Mouse (Mus musculus) small intestine, adult 2 months (tissue): ENCODE measurements around the gene Armc9. TPM values are rescaled to one million over a fixed set of nuclear protein-coding genes. Genes with fewer than 3 reads are reported as not detected.

Experiments
- H3K27ac ChIP-seq: fragments of 200-500 bp; 2 replicates; pipeline ENCODE4 v1.5.1; 2012; ENCODE audit warnings: low read depth, low read length, control low read depth, inconsistent platforms; ENCODE audit not compliant: insufficient read depth
- H3K27me3 ChIP-seq: fragments of 200-500 bp; 2 replicates; pipeline ENCODE4 v1.6.1; 2012; ENCODE audit warnings: mild to moderate bottlenecking, moderate library complexity, low read length, inconsistent platforms; ENCODE audit not compliant: control insufficient read depth, insufficient read depth
- H3K36me3 ChIP-seq: fragments of 200-500 bp; 2 replicates; pipeline ENCODE4 v1.6.1; 2012; ENCODE audit warnings: mild to moderate bottlenecking, low read length, control low read depth, inconsistent platforms; ENCODE audit not compliant: control insufficient read depth, insufficient read depth
- H3K4me1 ChIP-seq: fragments of 200-500 bp; 2 replicates; pipeline ENCODE4 v1.6.1; 2012; ENCODE audit warnings: low read length, inconsistent platforms, mixed read lengths; ENCODE audit not compliant: control insufficient read depth, insufficient read depth, insufficient read length
- H3K4me3 ChIP-seq: fragments of 200-500 bp; 2 replicates; pipeline ENCODE4 v1.5.1; 2012; ENCODE audit warnings: low read depth, mild to moderate bottlenecking, control low read depth, inconsistent platforms, low read length, moderate library complexity
- CTCF ChIP-seq: fragments of 200-500 bp; IDR thresholded peaks from 2 replicates; pipeline ENCODE4 v1.5.1; 2012; ENCODE audit warnings: low read depth, mild to moderate bottlenecking, control low read depth, inconsistent platforms, low read length, moderate library complexity, mixed read lengths; ENCODE audit not compliant: insufficient replicate concordance, insufficient read length; ENCODE audit errors: extremely low read depth
- POLR2A ChIP-seq: fragments of 200-500 bp; IDR thresholded peaks from 2 replicates; pipeline ENCODE4 v1.6.1; 2012; ENCODE audit warnings: low read depth, mild to moderate bottlenecking, control low read depth, inconsistent platforms, low read length, moderate library complexity
- WGBS: fragments of 180-500 bp; shearing (Covaris S2); methylation state at CpG from one replicate; pipeline ENCODE4 v1.1.7; 2018; 5-methylcytosine and 5-hydroxymethylcytosine counted together
- polyA plus RNA-seq: library from polyadenylated mRNA; depleted of rRNA; stranded (reverse); fragments of >200 nt; gene quantifications from 2 replicates; pipeline ENCODE4 v1.2.3, GENCODE M21; 2012

Armc9 gene
- polyA plus RNA-seq, 1 experiment: 1.4 TPM

DNA sequence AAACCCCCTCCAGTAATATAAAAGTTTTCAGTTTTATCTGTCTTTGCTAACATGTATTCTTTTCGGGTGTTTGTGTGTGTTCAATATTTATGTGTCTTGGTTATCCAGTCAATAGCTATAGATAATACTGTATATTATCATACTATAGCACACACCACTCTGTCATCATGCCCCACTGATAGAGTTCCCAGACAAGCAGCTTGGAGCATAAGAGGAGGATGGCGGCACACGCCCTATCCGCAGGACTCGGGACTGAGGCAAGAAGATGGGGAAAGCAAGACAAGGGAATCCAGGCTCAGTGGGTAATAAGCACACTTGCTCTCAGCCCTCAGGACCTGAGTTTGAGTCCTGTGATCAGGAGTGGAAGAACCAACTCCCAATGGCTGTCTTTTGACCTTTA lies 5.9 kb downstream of the Armc9 start:
- H3K4me1 ChIP-seq: no peaks in the 10 kb centered on the region
- WGBS: 94% methylated on average over 5 of the region's 5 CpGs
- H3K36me3 ChIP-seq: peaks cover 3% of the 10 kb centered on the region; the same call in 1 of the 2 replicates
- no peak for TF ChIP-seq CTCF
- H3K4me3 ChIP-seq: no peak overlapping the region
- no peaks in the 10 kb centered on the region for H3K27me3 ChIP-seq
- no peak overlapping the region for H3K27ac ChIP-seq

DNA sequence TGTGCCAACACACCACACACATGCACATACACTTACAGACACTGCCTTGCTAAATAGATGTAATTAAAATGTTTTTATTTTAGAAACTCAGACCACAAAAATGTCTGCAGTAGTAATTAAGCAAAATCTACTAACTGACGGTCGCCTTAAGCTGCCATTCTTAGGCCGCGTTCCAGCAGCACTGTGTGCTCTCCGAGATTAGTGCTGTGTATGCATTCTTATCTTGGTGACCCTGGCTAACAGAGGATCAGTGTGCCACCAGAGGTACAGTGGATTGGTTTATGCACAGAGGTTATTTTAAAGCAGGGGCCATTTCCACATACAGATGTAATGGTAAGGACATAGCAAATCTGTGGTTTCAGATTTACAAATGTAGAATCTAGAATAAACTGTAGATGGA lies 6.5 kb downstream of the Armc9 start:
- TF ChIP-seq POLR2A: no peak
- Histone ChIP-seq H3K4me3 (no peak overlapping the region), H3K4me1 (no peaks in the 10 kb centered on the region), H3K36me3 (peaks cover 3% of the 10 kb centered on the region; the same call in 1 of the 2 replicates), H3K27me3 (no peaks in the 10 kb centered on the region), H3K27ac (no peak overlapping the region)
- WGBS: 85% methylated on average over 5 of the region's 5 CpGs

DNA sequence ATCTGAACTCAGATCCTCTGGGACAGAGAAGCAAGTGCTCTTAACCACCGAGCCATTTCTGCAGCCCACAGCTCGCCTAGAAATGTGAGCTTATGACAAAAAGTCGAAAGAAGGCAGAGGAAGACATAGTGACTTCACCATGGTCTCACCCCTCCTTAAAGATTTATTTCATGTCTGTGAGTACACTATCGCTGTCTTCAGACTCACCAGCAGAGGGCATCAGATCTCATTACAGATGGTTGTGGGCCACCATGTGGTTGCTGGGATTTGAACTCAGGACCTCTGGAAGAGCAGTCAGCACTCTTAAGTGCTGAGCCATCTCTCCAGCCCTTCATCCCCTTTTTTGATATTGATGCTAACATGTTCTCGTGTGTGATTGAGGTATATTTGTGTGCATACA lies 20.0 kb downstream of the Armc9 start:
- no peaks in the 10 kb centered on the region for H3K27me3 ChIP-seq
- no peak overlapping the region for H3K4me3 ChIP-seq
- TF ChIP-seq CTCF: peak; percentile 35; the same call in 1 of the 2 replicates
- no peak for TF ChIP-seq POLR2A
- H3K36me3 ChIP-seq: 0 out of 2 replicates have a peak, but pooled peaks cover 2% of the 10 kb centered on the region
- no peak overlapping the region for H3K27ac ChIP-seq
- 96% methylated on average over 5 of the region's 5 CpGs for WGBS
- peaks cover 16% of the 10 kb centered on the region for H3K4me1 ChIP-seq

DNA sequence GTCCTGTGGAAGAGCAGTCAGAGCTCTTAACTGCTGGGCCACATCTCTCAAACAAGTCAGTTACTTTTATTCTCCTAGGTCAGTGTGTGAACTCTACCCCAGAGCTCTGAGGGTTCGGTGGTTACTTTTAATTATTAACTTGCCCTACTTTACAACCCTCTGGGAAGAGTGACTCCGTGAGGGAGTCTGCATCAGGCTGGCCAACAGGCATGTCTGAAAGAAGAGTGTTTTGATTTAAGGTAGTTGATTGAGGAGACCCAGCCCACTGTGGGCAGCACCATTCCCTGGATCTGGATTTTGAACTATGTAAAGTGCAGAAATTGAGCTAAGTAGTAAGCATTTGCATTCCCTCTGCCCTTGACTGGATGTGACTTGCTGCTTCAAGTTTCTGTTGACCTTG lies 21.5 kb downstream of the Armc9 start:
- Histone ChIP-seq H3K36me3 (no peaks in the 10 kb centered on the region), H3K27me3 (no peaks in the 10 kb centered on the region), H3K4me3 (no peak overlapping the region), H3K27ac (peak overlapping the region; percentile 44), H3K4me1 (peaks cover 17% of the 10 kb centered on the region)
- no peak for TF ChIP-seq POLR2A
- no peak for TF ChIP-seq CTCF
- WGBS: 26% methylated on average over 2 of the region's 2 CpGs

DNA sequence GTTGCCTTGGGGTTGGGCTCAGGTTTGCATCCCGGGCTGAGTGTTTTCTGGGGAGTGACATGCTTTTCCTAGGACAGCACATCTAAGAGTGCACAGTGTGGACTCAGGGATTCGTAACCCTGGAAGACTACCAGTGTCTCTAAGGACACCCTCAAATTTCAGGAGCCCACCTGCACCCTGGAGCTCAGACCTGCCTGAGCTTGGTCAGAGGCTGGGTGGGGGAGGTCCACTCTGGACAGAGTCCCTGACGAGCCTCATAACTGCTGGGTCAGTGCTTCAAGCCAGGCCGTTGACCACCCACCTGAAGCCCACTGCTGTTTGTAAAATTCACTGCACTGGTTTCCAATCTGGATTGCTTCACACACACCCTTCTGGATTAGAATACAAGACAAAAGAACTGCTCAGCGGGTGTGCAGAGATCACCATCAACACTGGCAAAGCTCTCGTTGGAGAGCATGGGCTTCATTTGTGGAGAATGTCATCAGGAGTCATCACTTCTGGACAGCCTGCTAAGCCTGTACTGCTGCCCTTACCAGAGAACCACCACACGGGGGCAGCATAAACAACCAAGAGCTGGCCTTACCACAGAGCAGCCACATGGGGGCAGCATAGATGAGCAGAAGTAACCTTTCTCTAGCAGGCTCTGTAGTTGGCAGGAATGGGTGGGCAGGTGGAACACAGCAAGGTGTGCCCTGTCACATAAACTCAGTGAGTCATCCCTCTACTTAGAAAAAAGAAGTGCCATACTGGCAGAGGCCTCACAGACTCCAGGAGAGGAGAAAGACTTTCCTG lies 24.1 kb downstream of the Armc9 start:
- whole genome bisulfite sequencing: 49% methylated on average over 7 of the region's 7 CpGs
- TF ChIP-seq POLR2A (no peak), CTCF (peak; percentile 100; the same call in 1 of the 2 replicates)
- peaks cover 39% of the 10 kb centered on the region for H3K4me1 ChIP-seq
- H3K36me3 ChIP-seq: no peaks in the 10 kb centered on the region
- no peaks in the 10 kb centered on the region for H3K27me3 ChIP-seq
- no peak overlapping the region for H3K4me3 ChIP-seq
- H3K27ac ChIP-seq: no peak overlapping the region

DNA sequence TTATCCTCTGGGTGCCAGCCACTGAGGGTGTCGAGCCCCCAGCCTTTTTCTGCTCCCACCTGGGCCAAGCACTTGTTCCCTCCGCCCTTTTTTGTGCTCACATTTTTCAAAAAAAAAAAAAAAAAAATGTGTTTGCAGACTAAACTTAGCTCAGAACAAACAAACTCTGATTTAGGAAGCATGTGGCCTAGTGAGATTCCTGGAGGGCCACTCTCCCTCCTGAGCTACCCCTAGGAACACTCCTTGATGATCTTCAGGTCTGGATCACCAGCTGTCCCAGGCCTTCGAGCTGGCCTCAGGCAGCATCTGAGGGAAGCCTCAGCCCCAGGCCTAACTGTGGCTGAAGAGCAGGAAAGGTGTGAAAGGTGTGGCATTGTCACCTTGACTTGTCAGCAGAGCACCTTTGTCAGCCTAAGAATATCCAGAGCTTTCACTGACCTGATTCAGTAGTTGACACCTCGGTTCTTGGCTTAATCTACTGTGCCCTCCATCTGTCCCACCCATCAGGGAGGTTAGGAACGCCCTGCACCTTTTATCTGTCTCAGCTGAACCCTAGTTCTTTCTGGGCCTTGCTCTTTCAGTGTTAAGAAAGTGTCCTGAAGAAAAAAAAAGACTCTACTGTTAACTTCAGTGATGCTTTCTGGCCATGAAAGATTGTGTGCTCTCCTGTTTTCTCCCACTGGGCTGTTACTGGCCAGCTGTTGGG lies 27.6 kb downstream of the Armc9 start:
- Histone ChIP-seq H3K4me3 (no peak overlapping the region), H3K27ac (peak overlapping the region; percentile 5; the same call in 1 of the 2 replicates), H3K27me3 (no peaks in the 10 kb centered on the region), H3K36me3 (no peaks in the 10 kb centered on the region), H3K4me1 (peaks cover 27% of the 10 kb centered on the region)
- 42% methylated on average over 5 of the region's 5 CpGs for WGBS
- no peak for TF ChIP-seq POLR2A
- TF ChIP-seq CTCF: no peak

DNA sequence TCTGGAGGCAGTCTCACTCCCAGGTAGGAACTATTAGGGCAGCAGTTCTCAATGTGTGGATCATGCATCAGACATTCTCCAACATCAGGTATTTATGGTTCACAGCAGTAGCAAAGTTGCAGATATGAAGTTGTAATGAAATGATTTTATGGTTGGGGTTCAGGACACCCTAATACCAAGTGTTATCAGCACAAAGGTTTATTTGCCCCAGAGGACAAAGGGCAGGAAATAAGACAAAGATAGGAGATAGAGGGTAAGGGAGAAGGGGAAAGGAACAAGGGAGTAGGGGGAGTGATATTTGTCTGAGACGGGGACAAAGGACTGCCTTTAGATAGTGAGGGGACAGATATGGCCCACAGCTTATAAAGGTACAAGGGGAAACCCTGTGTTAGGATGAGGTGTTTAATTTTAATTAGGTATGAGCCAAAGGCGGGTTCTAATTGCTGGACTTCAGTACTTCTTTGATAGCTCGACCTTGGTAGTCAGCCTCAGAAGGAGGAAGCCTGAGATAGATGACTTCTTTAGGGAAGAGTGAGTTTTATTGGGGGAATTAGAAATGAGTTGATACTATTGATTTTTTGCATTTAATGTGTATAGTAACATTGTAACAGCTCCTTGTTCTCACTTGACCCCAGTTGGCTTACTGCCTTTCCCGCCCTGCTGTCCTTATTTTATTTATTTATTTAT lies 29.1 kb downstream of the Armc9 start:
- 24% methylated on average over 4 of the region's 4 CpGs for WGBS
- no peaks in the 10 kb centered on the region for H3K36me3 ChIP-seq
- peaks cover 27% of the 10 kb centered on the region for H3K4me1 ChIP-seq
- H3K27ac ChIP-seq: peak overlapping the region; percentile 47; the same call in 1 of the 2 replicates
- no peaks in the 10 kb centered on the region for H3K27me3 ChIP-seq
- H3K4me3 ChIP-seq: no peak overlapping the region
- TF ChIP-seq POLR2A: no peak
- no peak for TF ChIP-seq CTCF
